Mouse (Mus musculus) adrenal gland, postnatal 25 days (tissue): Measurements from ENCODE around the gene Flrt2. TPM values are rescaled to one million over a fixed set of nuclear protein-coding genes. Genes with fewer than 3 reads are reported as not detected.
A peak's percentile ranks its signal among the peaks of the same experiment; 100 is the strongest.
"Not testable (repeated sequence)": the region's sequence is repeated elsewhere in the genome, so short reads cannot be mapped to it uniquely, and the experiment has no call there.

Experiments used
- DNase-seq: peaks from one replicate; pipeline ENCODE4 v3.0.0; 2021; ENCODE audit warnings: mixed read lengths
- long read RNA-seq: library from polyadenylated mRNA; stranded (forward); transcript quantifications from one replicate; pipeline ENCODE4 v2.0.0, GENCODE M21; 2021
- total RNA-seq: library from RNA; stranded (reverse); gene quantifications from 2 replicates; pipeline ENCODE4 v1.2.3, GENCODE M21; 2021

Gene Flrt2
- total RNA-seq: 9.8 and 9.9 TPM in 2 replicates
- long read RNA-seq, partial matches to known transcripts: 0 of 1 reads
- long read RNA-seq, other reads (novel, unspliced or antisense): 0 of 1 reads

DNA sequence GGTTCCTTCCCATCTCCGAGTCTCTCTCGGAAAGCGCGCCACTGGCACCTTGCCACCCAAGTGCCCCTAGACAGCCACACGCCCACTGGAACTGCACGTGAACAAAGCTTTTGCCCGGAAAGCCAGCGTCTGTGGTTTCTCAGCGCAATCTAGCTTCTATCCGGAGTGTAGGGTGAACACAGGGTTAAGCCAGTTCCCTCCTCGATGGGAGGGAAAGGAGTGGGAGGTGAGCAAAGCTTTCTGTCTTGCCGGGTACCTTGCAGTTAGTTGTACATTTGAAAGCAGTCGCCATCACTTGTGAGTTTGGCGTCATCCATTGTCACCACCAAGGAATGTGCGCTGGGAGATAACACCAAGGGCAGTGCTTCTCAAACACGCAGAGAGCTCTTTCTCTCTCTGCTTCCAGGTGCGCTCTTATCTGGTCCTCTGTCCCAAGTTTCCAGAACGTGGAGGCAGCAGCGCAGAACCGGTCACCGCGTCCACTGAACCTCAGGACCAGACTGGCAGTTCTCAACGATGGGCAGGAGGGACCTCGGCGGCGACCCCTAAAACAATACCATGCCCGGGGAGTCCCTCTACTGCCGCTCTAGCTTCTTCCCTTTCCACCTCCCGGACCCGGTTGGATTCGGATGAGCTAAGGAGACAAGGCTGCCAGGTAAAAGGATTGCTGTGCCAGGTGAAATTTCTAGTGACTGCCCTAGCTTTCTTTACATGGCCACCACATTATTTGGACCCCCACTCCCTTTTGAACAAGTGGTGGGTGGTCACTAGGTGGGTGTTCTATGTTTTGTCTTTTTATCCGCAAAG, at the start of gene Flrt2:
Gene Flrt2 (plus strand): TSS at position 266 of the 807 bp plus-strand sequence.
- peak; percentile 24 for DNase-seq

DNA sequence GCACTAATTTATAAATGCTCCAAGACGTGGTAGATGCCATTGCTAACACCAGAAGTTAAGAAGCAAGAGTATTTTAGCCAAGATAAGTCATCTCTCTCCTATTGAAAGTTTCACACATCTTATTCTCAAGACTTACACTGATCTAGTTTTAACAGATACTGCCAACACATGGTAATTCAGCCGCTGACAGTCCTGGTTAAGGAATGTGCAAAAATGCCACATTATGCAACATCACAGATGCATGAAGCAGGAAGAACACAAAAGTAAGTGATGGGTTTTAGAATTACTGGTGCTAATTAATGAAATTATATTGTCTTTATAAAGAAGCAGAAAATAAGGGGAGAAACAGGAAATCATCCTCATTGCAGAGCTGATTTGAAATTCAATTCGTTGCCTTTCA, 49.8 kb upstream of the Flrt2 start:
- DNase-seq: no peak

DNA sequence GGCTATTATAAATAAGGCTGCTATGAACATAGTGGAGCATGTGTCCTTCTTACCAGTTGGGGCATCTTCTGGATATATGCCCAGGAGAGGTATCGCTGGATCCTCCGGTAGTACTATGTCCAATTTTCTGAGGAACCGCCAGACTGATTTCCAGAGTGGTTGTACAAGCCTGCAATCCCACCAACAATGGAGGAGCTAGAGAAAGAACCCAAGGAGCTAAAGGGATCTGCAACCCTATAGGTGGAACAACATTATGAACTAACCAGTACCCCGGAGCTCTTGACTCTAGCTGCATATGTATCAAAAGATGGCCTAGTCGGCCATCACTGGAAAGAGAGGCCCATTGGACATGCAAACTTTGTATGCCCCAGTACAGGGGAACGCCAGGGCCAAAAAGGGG, 44.8 kb upstream of the Flrt2 start:
- DNase-seq: not testable (repeated sequence)

DNA sequence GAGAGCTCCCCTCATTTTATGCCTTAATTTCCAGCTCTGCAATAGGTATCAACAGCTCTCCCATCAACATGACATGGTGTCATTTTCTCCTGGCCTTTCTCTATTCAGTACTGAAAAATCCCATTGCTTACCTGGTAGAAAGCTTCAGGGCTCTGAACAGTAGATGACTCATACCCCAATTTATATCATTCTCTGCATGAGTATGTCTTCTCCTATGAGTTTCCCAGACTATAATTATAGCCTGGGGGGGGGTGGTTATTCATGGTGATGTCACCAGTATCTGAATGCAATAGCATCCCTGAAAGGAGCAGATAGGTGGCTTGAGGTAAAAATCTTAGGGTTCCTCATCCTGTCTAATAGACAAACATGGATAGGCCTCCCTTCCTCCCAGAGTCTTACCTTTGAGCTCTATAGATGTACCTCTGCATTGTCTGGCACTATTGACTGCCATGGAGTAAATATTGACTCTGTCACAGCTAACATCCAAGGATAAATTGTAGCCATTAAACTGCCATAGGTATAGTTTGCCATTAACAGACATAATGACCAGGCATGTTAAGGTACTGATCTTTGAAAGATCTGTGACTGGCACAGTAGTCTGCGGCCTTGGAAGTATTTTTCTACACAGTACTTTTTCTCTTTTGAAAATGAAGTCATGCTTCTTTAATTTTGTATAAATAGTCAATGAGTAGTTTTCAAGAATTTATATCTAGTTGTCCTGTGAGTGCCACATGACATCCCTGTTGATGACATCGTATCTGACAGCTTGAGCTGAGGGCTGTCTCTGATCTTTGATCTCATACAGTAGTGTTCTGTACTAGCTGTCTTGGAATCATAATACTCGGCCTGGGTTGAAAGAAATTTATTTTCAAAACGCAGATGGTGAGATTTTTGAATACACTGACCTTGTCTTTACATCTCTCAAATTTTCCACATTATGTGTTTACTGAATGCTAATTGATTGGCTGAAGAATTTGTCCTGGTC, 39.6 kb upstream of the Flrt2 start:
- no peak for DNase-seq

DNA sequence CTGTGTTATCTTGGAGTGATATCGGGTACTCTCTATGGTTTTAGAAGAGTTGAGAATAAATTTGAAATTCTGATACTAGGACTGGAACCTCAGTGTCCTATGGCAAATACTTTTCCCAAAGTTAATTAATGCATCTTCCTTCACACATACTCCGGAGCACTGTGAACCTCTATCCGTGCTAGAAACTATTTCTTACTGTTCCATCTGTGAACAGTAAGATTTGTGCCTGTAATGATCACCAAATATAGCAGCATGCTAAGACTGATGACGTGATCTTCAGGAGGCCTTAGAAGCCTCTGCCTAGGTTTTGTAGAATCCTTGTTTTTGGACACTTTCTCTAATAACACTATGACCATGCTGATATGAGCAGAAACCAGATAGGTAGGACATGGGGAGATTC, 35.4 kb upstream of the Flrt2 start:
- DNase-seq: no peak

DNA sequence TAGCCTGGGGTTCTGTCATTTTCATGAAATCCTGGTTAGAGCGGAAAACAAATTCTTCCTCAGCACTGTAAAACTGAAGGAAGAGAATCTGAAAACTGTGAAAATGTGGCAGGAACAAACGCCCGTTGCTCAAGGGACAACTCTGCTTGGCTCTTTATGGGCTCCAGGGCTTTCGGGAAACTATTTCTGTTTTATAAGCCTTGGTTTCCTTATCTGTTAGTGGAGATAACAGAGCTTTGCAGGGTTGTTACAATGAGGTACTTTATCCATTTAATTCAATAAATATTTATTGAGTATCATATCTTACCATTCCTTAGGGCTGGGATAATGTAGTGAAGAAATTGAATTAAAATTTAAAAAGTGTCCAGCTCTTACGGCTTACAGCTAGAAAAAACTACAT, 24.7 kb upstream of the Flrt2 start:
- no peak for DNase-seq

DNA sequence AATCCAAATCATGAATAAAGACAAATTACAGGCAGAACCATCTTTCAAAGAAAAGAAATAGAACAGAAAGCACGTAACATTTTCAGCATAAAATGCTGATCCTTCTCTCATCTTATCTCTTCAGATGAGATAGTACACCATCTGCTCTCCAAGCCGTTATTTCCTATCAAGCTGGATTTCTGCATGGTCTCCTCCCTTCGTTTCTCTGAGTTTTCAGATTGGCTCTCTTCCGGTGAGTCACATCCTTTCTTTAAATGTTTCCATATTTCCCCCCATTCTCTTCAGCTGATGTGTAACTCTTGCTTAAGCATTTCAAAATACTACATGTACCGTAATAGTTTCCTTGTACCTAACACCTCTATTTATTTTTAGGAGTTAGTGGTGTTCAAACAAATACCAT, 16.3 kb upstream of the Flrt2 start:
- DNase-seq: no peak

DNA sequence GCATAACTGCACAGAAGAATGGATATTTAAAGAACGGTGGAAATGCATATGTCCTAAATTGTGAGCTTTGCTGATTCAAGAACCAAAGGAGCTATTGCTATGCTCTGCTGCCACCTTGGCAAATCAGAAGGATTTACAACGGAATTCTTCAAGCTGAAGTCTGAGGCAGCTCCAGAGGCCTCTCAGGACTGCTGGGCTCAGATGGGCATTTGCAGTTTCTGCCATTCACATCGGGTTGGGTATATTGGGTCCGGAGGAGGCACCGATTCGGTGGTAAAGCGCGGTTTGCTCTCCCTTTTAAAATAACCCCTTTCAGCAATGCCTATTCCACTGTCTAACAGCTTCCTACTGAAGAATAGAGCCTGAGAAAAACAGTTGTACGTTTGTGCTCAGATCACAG, 1.2 kb upstream of the Flrt2 start:
- DNase-seq: peak; percentile 2

DNA sequence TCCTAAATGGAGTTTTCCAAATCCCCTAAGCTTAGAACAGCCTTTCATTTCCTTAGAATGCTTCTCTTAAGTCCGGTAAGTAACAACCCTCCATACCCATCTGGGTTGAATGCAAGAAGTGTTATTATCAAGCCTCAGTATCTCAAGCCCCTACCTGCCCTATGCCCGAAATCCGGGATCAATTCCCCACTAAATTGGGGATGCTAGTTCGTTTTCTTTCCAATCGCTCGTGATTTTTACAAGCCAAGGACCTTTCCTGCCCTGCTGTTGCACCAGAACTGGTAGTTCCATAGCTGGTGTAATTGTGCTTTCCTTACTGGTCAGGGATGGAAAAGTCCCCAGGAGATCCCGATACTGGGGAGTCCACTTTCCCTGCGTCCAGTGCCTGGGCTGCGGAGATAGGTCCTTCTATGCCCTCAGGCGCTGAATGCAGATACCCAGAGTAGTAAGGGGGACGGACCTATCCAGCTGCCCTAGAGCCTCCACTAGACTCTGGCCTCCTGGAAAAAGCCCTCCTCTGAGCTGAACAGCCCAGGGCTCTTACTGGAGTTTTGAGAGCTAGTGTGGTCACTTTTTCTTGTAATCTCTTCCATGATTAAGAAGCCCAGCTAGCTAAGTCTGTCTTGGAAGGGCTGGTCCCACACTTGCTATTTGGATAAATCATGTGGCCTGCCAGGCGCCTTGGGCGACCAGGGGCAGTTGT, 1.1 kb downstream of the Flrt2 start:
- no peak for DNase-seq

DNA sequence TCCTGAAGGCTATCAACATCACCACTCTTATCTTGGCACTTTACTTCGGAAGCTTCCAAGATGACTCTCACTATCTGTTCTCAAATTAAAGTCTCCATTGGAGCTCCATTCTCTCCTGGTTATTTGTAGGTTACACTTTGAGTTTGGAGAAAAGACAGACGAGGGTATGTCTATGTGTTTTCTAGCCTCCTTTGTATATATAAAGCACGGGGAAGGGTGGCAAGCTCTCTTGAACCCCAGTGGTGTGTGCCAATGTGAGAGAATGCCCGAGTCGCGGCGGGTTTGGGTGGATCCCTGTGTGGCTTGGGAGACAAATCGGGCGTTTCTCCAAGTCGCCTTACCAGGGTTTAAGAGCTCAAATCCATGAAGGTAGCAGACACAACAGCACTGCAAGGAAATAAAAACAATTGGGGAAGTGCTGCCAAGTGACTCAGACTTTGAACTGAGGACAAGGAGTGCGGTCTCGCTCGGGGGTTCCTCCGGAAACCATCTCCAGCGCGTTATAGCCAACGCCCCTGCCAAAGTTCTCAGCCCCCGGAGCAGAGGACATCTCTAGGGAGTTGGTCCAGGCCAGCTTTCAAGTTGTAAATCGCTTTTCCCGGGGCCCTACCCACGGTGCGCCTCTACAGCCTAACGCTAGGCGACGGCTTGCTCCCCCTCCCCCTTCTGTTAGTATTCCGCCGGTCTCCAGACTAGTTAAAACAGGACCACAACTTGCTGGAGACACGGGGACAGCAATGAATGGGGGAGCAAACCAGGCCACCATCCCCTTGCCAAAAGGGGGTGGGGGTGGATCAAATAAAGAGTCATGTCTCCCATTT, 1.8 kb downstream of the Flrt2 start:
- peak; percentile 39 for DNase-seq

DNA sequence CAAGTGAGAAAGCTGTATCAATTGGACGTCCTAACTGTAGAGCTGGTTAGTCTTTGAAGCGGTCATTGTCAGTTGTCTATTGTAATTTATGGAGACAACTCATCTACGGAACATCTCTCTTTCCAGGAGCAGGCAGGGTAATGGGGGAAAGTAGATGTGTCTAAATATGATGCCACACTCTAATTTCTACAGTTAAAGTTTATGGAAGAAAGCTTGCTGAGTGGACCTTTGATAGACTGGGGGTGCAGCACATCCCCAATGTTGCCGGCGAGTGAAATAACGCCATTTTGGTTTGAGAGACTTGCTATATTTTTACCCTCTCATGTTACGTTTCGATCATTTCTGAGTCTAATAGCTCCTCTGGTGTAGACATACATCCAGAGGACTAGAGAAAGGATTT, 2.5 kb downstream of the Flrt2 start:
- no peak for DNase-seq

DNA sequence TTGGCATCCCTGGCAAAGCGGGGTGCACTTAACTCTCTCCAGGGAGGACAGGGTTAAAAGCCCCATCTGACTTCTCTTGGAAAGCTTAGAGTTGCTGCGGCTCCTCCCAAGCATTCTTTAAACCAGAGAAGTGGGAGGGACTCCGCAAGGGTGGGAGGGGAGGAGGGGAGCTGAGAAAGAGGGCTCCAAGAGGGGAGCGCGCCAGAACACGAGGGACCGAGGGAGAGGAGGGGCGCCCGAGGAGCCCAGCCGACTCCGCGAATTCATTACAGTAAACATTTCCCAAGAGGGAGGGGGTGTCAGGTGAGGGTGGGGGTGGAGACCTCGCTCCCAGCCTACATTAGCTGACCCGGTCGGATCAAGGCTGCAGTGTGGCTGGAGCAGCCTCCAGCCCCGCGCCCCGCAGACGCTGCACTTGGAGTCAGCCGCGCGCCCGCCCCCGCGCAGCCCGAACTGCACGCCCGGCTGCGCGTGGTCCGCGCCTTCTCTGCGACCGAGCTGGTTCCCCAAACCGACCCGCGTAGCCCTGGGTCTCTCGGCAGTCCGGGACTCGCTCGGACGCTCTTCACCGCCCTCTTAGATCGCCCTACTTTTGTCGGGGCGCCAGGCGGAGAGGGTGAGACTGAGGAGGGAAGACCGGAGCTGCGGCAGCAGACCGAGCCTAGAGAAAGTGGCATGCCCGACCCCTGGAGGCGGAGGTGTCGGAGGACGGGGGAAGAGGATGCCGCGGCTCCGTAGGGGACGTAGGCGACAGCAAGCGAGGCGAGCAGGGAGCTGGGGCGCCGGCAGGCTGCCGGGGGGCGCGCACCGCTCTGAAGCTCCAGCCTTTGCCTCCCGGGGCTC, 3.2 kb downstream of the Flrt2 start:
- peak; percentile 68 for DNase-seq

DNA sequence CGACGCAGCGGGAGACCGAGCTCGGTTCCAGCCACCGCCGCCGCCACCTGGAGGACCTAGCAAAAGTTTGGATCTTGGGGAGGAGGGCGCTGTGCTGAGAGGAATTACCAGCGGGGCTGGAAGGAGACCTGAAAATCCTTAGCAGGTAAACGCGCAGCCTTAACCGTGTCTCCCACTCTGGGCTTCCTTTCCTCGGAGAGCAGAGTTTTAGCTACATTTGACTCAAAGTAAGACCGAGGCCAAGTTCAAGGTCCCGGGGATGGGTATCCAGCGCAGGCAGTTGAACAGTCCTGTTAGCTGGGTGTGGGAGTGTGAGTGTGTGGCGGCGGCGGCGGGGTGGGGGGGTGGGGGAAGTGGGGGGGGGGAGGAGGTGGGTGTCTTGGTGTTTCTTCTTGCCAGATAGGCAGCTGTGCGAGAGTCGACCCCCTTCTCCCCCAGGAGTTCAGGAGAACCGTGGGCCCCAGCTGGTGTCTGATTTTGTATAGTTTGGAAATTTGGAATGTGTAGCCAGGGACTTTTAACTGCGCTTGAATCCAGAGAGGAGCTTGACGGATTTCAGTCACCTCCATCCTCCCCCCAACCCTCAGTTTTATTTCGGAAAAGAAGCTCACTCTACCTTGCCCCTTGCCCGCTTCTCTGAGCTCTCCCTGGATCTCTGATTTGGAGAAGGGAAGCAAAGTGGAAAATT, 4.0 kb downstream of the Flrt2 start:
- DNase-seq: no peak

DNA sequence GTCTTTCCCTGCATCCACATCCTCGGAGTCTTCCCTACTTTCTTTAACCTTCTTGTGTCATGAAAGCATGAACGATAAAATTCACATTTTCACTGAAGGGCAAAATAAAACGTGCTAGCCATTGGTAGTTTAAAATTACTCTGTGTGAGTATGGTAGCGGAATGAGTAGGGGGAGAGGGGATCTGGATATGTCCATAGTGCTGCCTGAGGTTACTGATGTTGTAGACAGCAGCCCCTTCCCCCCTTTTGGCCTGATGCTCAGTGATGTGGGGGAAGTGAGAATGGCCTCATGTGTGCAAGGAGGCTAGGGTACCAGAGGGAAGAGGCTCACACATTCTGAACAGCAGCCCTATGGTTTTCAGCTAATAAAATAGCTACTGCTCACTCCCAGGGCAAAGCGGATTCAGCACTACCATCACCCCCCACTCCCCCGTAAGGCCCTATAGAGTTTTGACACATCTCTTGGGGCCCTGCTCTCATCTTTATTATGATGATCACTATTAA, 4.5 kb downstream of the Flrt2 start:
- DNase-seq: no peak

DNA sequence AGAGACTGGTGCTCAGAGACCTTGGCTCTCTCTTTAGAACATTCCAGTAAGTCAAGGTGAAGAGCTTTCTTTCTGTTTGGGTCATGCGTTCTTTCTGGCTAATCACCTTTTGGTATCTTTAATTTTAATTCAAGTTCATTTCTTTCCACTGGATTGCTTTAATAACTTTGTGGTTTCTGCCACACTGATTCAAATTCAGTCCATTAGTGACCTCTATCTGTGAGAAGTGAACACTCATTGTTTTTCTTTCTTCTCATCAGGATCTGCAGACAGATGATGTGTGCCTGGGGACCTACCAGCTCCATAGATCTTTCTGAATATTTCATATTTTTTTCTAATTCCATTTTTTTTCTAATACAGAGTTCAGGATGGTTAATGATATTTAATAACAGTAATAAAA, 6.5 kb downstream of the Flrt2 start:
- no peak for DNase-seq

DNA sequence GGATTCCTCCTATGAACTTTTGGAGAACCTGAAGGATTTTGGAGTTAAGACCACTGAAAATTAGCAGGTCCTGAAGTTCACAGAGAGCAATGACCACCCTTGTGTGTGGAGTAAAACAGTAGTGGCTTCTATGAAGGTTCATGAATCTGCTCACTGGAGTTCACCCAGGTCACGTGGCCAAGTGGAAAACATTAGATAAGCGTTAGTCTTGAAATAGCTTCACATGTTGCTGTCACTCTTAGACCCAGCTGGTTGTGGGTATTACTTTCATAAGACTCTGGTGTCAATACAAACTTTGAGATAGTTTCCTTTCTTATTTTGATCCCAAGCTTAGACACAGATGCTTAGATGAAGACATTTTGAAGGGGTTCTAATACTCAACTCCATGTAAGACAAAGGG, 8.7 kb downstream of the Flrt2 start:
- DNase-seq: no peak

DNA sequence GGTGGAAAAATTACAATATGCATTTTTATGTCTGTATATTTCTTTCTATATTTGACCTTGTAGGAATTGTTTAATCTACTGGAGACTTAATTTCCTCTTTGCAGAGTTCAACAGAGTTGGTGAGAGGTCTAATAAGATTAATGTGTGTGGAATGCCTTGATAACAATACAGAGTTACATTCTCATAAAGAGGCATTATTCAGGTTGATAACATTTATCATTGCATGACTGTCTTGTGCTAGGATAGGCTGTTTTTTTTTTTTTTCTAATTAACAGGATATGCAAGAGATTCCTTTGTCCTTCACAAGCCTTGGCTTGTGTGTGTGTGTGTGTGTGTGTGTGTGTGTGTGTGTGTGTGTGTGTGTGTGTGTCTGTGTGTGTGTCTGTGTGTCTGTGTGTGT, 9.6 kb downstream of the Flrt2 start:
- no peak for DNase-seq

DNA sequence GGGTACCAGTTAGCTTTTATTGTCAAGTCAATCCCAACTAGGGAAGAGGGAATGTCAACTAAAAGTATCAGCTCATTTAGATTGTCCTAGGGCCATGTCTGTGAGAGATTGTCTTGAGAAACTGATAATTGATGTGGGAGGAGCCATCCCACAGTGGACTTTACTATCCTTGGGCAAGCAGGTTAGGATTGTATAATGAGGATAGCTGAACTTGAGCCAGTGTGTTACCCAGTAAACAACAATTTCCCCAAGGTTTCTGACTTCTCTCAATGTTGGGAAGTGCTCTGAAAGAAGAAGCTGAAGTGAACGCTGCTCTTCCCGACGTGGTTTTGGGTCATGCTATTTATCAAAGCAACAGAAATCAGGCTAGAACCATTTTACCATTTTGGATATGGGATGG, 13.0 kb downstream of the Flrt2 start:
- no peak for DNase-seq

DNA sequence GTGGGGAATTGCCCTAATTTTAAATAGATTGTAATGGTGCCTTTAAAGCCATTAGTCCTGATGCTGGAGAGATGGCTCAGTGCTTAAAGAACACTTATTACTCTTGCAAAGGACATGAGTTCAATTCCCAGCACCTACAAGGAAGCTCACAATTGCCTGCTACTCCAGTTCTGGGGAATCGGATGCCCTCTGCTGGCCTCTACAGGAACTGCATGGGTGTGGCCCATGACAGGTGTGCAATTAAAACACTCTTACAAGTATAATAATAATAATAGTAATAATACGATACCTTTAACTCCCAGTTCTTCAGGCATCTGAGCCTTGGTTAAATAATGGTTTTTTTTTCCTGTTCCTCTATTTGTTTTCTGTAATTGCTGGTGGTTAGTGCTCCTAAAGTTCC, 31.2 kb downstream of the Flrt2 start:
- no peak for DNase-seq

DNA sequence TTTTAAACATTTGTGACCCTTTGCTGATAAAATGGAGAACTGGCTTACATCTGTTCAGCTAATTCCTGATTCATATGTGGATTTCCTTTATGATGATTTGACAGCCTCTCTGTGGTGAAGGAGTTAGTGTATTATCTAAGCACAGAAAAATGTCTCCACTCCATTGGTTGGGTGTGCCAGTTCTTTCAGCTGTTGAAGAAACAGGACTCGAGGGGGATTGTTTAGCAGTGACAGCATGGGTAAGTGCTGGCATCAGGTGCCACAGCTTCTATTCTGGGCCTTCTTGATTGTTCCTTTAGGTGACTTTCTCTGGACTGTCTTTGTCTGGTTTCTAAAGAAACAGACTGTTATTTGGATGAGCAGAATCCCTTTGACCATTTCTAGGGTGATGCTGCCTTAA, 42.0 kb downstream of the Flrt2 start:
- DNase-seq: no peak
